Mouse (Mus musculus): Measurements from ENCODE around the gene Srgap1.

DNA sequence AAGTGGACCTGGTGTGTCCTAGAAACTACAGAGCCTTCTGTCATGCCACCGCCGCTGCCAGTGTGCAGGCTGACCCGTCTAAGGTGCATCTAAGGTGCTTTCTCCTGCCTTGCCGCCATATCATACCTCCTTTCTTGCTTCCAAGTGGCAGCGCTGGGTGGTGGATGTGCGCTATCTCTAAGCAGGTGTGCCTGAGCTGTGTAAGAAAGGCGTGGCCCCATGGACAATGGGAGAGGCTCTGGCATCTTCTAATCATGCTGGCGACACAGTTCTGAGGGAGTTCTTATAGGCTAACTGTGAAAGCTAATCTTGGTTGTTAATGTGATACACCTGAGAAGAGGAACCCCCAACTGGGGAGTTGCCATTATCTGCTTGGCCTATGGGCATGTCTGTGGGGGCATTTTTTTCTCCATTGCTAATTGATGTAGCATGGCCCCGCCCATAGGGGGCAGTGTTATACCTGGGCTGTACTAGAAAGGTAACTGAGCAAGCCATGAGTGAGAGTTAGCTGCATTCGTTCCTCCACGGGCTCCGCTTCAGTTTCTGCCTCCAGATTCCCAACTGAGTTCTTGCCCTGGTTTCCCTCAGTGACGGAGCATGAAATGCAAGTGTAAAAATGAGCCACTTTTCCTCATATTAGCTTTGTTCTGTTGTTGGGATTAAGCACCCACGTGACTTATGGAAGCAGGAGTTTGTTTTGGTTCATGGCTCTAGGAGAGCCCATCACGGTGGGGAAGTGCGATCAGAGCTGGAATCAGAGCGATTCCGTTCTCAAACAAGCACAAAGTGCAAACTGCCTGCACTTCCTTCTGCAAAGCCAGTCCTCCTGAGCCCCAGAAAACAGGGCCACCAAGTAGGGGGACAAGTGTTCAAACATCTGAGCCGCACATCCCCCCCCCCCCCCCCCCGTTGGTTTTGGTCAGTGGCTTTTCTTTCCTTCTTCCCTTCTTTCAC lies 276.2 kb downstream of the Srgap1 start:
- no peak for TF ChIP-seq CTCF (IDR thresholded peaks at IDR 0.05; ENCODE audit: borderline replicate concordance, insufficient read depth, low read length)
- TF ChIP-seq POLR2A (IDR thresholded peaks at IDR 0.05; ENCODE audit: low read depth, low read length), result no peak
